Mouse (Mus musculus) lung, postnatal 0 days (tissue): Measurements from ENCODE around the gene Stard3.

Experiments
- CTCF ChIP-seq: IDR thresholded peaks from 2 replicates; pipeline ENCODE4 v1.5.1; 2016; ENCODE audit warnings: antibody characterized with exemption, mild to moderate bottlenecking
- EP300 ChIP-seq: IDR thresholded peaks from 2 replicates; pipeline ENCODE4 v1.6.1; 2016; ENCODE audit warnings: antibody characterized with exemption, mild to moderate bottlenecking, control low read depth

DNA sequence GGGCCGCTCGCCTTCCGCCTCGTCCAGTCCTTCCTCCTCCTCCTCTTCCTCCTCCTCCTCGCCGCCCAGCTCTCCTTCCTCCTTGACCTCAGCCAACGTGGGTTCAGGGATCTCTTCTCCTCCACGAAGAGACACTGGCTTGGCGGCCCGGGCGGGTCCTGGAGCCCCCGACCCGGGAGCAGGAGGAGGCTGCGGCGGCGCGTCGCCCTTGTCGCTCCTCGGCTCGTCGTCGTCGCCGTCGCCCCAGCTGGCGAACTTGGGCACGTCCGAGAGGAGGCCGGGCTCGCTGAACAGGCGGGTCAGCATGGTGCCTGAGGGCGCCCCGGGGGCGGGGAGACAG, 30.2 kb upstream of the Stard3 start:
- TF ChIP-seq CTCF (no peak), EP300 (no peak)
